Mouse (Mus musculus): ENCODE measurements at regions not wholly inside any gene's neighbourhood (a gene's known extent, or its start where the extent isn't known, plus 50 kb on each side); places are given as distances from the start of the nearest gene placed in this dataset.

DNA sequence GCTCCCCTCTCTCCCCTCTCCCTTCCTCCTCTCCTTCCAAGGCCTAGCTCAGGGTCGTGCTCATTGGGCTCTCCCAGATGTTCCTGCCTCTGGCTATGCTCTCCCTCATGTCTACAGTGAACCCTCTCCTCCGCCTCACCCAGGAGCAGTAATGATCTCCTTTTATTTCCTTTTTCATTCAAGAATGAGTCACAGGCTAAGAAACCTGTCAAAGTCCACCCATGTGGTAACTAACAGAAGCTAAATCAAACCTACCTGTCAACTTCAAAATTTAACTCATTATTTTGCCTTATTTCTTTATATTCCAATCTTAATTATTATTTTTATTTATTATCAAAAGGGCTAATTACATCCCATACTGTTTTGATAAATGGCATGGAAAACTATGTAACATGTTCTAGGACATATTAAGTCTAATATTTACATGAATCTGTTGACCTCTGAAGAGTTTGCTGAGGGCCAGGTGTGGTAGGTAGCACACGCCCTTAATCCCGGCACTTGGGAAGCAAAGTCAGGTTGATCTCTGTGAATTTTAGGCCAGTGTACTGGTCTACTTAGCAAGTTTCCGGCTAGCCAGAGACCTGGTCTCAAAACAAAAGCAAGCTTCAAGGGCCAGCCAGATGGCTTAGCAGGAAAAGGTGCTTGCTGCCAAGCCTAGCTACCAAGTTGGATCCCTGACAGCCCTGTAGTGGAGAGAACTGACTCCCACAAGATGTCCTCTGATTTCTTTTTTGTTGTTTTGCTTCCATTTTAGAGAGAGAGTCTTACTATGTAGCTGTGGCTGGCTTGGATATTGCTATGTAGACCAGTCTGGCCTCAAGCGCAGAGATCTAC is 51.9 kb upstream of the Slc16a1 start:
- DNase-seq = peak; percentile 92 to 93

DNA sequence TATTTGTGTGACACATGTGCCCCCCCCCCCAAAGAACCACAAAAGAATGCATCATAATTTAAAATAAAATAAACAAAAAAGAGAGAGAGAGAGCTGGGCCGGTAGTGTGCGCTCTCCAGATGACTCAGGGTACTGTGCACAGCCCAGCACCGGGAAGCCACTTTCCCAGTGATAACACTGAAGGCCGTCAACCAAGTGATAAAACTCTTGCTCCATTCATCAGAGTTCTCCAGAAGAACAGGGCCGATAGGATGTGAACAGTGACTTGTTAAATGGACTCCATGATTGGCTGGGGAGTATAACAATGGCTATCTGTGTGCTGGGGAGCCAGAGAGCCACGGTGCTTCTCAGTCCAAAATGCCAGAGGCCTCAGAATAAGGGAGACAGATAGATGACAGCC is 53.2 kb upstream of the Slc16a1 start:
- DNase-seq = no peak

DNA sequence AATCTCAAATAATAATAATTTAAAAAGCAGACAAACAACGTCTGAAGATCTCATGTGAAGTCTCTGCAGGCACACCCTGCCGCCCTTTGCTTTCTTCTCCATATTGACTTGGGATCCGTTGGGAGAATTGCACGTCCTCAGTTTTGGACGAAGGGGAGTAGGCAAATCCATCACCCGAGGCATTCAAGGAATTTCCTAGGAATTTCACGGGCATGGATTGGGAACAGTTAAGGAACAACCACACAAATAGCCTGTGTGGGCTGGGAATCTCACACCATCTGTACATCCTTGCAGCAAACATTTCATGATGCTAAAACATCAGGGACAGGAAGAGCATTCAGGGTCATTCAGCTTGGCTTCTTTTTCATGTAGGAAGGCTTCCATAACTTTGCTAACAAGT is 55.2 kb upstream of the Slc16a1 start:
- no peak for DNase-seq

DNA sequence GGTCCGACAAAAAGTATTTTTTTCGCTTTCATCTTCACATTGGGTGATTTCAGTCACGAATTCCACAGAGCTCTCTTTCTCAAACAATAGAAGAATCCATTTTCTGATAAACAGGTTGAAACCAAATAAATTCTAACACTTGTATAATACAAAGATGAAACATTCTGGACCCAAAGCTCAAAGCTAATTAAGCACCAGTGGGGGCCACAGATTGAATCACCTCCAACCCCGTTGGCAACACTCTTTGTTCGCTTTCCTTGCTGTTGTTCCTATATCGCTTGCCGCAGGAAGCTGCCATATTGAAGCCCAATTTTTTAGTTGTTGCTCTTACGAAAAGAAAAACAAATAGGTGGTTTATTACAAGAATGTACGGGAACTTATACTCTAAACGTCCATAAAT is 55.9 kb upstream of the Slc16a1 start:
- no peak for DNase-seq

DNA sequence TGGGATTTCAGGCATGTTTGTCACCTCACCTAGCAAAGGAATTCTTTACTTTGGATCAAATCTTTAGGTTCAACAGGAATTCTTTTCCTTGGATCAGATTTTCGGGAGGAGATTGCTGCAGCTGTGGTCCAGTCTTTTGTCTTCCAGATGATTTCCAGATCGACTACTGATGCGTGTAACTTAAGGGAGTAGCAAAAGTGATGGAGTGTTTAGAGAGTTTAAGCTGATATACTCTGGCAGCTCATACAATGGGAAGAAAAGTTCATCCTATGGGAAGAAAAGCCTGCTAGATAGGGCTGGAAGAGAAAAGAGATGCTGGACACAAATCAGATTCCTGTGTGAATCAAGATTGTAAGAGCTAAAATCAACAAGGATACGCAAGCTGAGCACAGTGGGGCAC is 59.3 kb upstream of the Slc16a1 start:
- DNase-seq = no peak

DNA sequence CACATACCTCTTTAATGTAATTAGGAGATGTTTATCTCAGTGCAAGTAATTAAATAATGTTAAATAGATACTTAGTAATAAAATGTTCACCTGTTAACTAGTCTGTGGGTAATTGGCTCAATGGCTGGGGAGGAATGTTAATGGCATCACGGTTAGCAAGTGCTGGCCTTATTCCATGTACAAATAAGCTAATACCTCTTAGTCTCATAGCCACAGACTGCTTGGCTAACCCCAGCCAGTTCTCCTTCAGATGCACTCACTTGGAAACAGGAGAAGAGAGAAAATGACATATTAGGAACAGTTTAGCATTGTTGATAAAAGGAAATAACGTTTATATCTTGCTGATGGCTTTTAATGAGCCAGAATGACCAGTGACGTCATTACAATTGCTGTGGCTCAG is 60.1 kb upstream of the Slc16a1 start:
- no peak for DNase-seq

DNA sequence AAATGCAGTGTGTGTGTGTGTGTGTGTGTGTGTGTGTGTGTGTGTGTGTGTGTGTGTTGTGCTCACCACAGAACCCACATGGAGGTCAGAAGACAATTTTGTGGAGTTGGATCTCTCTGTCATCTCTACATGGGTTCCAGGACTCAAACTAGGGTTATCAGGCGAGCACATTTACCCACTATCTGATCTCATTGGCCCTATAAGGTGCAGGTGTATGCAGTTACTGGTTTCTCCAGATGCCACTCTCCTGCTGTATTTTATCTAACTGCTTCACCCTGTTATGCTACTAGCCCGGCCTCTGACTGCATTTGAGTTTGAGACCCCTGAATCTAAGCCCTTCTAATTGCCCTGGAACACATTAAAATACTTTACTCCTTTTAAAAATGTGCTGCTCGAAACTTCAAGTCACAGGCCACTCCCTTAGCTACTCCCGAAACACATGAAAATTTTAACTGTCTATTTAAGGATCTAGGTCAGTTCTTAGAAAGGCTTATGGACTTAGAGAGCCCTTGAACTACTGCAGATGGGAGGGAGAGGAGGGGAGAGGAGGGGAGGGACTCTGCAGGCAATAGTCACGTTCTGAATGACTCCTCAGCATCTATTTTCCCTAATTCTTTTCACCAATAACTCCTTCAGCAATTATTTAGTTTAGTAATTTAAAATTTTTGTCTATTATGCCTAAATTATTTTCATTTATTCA is 61.1 kb upstream of the Slc16a1 start:
- DNase-seq = no peak

DNA sequence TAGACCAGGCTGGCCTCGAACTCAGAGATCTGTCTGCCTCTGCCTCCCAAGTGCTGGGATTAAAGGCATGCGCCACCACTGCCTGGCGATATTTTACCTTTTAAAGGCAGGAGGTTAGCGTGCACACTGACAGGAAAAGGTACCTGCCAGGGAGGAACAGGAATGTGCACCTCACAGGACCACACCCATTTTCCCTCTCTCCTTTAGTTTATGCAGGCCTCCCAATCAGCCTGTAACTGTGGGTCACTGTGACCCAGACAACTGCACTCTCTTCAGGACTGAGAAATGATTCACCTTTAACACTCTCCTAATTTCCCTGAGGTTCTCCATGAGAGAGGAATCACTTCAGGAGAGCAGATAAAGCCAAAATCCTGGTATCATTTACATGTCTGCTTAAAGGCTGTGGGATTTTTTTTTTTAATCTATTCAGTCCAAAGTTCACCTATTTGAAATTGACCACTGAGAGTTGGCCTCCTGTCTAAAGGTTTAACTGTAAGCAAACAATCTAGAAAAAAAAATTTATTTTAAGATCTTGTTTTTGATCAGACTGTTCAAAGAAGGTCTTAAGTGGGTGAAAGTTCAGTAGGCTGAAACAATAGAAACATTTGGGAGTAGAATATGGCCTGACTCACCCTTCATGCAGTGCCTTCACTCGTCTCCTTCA is 61.7 kb upstream of the Lrig2 start:
- no peak for DNase-seq

DNA sequence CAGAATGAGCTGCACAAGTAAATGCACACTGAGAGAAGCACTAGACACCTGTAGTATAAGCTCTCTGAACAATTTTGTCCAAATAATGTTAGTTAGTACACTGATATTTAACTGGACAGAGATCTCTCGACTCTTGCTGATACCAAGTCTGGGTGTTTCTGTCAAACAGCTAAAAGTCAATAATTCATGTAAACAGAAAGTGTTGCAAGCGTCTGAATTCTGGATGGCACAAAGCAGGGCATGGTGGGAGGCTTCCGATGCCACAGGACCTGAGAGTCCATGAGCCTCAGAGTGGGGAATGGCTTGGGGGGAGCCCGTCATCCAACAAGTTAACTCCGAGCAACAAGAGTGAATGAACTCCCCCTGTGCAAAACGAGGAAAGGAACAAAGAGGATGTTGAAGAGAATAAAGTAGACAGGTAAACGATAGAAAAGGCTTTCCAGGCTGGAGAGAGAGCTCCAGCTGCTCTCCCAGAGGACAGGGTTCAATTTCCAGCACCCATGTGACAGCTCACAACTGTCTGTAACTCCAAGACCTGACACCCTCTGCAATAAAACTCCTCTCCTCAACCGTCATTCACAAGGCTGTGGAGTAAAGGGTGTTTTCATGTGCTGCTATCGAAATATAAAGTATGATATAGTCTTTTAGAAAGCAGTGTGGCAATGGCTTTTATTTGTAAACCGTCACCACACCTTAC is 60.4 kb upstream of the Lrig2 start:
- DNase-seq = no peak

DNA sequence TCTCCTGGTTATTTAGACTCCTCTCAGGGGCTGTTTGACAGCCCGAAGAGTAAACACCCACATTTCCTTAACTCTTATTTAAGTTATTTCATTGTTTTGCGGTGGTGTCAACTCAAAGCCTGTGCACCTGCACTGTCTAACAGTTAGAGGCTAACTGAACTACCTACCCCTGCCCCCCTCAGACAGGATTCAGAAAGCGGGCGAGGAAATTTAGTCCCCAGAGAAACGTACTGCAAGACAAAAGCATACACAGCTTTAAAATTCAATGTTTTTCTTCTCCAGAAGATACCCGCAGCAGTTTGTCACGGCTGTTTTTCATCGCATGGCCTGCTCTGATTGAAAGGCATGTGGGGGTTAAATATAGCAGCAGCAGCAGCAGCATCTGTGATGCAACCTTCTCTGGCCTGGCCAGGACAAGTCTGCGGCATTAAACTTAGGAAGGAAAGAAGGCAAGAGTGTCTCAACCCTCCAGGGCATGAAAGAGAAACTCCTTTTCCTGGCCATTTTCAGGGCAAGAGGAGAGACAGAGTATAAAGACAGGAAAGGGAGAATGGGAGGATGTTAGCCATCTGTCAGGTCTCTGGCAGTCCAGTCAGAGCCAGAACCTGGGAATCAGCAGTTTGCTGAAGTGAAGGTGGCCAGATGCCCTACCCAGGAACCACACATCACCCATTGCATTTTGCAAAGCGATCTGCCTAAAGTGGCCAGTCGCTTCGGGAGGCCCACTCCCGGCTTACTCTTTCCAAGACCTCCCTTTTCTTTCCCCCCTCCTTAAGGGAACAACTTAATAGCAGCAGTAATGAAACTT is 53.9 kb upstream of the Lrig2 start:
- peak; percentile 27 to 39 for DNase-seq

DNA sequence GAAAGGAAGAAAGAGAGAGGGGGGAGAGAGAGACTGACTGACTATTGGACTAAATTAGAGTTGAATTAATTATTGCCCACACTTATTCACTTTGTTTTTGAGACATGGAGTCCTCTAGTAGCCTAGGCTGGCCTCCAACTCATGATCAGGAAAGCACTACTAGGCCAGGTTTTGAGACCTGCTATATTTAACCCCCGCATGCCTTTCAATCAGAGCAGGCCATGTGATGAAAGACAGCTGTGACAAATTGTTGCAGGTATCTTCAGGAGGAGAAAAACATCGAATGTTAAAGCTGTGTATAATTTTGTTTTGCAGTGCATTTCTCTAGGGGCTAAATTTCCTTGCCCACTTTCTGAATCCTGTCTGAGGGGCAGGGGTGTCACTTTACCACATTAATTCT is 53.1 kb upstream of the Lrig2 start:
- DNase-seq = no peak

DNA sequence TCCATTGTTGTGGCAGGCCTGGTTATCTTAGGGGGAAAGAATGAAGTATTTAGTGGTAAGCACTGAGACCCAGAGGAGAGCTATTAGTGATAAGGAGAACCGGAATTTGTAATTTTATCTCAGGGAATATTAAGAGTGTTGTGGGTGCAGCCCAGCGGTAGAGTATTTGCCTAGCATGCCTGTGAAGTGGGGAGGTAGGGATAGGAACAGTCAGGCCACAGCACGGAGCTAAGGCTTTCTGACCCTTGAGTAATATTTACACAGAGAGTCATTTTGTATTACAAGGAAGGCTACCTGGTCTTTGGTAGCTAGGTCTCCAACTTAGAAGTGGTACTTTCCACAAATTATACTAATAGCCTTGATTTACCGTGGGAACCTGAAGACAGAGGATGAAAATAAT is 49.8 kb upstream of the Lrig2 start:
- no peak for DNase-seq

Data from cerebellum, postnatal 10 days (tissue).